Mouse (Mus musculus) kidney, postnatal 0 days (tissue): ENCODE measurements around the gene Dirc2. TPM values are rescaled to one million over a fixed set of nuclear protein-coding genes. Genes with fewer than 3 reads are reported as not detected.

Experiments used
- ATAC-seq: fragments of 200-750 bp; cut with Nextera tagmentation; replicated peaks from 2 replicates; pipeline ENCODE4 v1.8.0; 2017; ENCODE audit warnings: low read depth, moderate number of reproducible peaks, moderate TSS enrichment, moderate library complexity; ENCODE audit not compliant: low FRiP score
- DNase-seq: peaks from one replicate; pipeline ENCODE4 v3.0.0-alpha.2; 2016; ENCODE audit warnings: low spot score
- H3K27ac ChIP-seq: fragments of 300-500 bp; sonication (generic); 2 replicates; pipeline ENCODE4 v1.5.1; 2014; ENCODE audit warnings: mild to moderate bottlenecking
- H3K27me3 ChIP-seq: fragments of 300-500 bp; sonication (generic); 2 replicates; pipeline ENCODE4 v1.6.1; 2014; ENCODE audit warnings: low read length, mixed read lengths; ENCODE audit not compliant: insufficient read depth
- H3K36me3 ChIP-seq: fragments of 300-500 bp; sonication (generic); 2 replicates; pipeline ENCODE4 v1.6.1; 2014; ENCODE audit warnings: low read length, mixed read lengths; ENCODE audit not compliant: insufficient read depth
- H3K4me1 ChIP-seq: fragments of 300-500 bp; sonication (generic); replicated peaks from 2 replicates; pipeline ENCODE4 v1.6.1; 2014; ENCODE audit warnings: antibody characterized with exemption, low read length, mixed read lengths; ENCODE audit not compliant: insufficient read depth
- H3K4me2 ChIP-seq: fragments of 300-500 bp; sonication (generic); 2 replicates; pipeline ENCODE4 v1.6.1; 2014; ENCODE audit warnings: mild to moderate bottlenecking, low read length, moderate library complexity, mixed read lengths
- H3K4me3 ChIP-seq: fragments of 300-500 bp; sonication (generic); replicated peaks from 2 replicates; pipeline ENCODE4 v1.5.1; 2014; ENCODE audit warnings: low read depth, low read length
- H3K9ac ChIP-seq: fragments of 300-500 bp; sonication (generic); 2 replicates; pipeline ENCODE4 v1.6.1; 2014; ENCODE audit warnings: low read depth, low read length
- H3K9me3 ChIP-seq: fragments of 300-500 bp; sonication (generic); replicated peaks from 2 replicates; pipeline ENCODE4 v1.6.1; 2016; ENCODE audit warnings: low read length, inconsistent platforms, mixed read lengths
- CTCF ChIP-seq: IDR thresholded peaks from 2 replicates; pipeline ENCODE4 v1.5.1; 2016; ENCODE audit warnings: antibody characterized with exemption, low read depth, mild to moderate bottlenecking, moderate library complexity
- WGBS: fragments of 180-500 bp; shearing (Covaris S2); extraction: QIAGEN DNeasy Blood & Tissue Kit; methylation state at CpG from one replicate; pipeline ENCODE4 v1.1.7; 2014; 5-methylcytosine and 5-hydroxymethylcytosine counted together
- polyA plus RNA-seq: library from polyadenylated mRNA; unstranded; fragments of >200 nt; fragmentation: Nextera tagmentation; extraction: Ambion mirVana; gene quantifications from 2 replicates; pipeline ENCODE4 v1.2.1, GENCODE M21; 2015

The Dirc2 gene
- polyA plus RNA-seq, 1 experiment from 2014 or later: 17.7 TPM

DNA sequence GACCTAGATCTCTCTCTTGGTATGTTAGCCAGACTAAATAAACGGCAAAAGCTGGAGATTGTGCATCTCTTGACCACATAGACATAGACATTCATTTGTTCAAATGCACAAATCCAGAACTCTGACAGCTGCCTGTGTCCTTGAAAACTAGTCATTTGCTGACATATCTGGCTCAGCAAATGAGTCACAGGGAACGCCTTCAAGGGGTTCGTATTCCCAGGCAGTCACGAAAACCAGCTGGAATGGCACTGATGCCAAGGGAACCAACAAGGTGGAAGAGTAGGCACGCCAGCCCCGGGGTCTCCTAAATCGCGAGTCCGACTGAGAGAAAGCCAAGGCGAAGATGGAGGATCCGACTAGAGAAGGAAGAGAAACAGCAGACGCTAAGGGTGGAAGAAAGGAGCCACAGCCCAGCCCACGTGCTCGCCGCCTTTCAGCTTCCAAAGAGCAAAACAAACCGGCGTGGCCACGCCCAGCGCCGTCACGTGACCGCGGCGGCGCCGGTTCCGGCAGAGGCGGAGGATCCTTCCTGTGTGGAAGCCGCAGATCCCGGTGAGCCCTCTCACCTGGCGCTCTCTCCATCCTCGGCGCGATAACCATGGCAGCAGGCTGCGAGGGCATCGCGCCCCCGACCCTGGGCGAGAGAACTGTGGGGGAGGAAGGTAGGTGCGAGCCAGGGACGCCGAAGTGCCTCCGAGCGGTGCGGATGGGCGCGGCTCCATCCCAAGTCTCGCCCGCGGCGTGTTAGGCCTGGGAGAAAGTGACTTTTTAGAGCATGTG lies 912 bp upstream of the Dirc2 start, which contains the start of gene Hspbap1:
Gene Hspbap1, plus strand, starts transcription at position 498 of the 780 bp plus-strand sequence.
- peak; percentile 87 for DNase-seq

DNA sequence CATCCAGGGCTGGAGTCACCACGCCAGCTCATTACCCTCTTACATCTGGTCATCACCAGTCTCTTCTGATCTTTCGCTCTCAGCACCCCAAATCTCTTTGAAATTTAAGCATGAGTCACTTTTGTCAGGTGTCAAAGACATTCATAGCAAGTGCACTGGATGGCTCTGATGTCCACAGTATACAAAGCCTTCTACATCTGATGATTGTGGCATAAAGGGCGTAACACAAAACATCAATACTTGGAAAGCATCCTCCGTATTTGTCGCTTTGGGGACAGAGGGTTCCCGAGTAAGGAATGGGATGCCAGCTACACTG lies 729 bp downstream of the Dirc2 start:
- WGBS: 20% methylated on average over 6 of the region's 6 CpGs
- H3K4me3 ChIP-seq: peak overlapping the region; percentile 82

More for the DNA sequence above, 912 bp upstream of the Dirc2 start, which contains the start of gene Hspbap1:
- peaks cover 17% of the 10 kb centered on the region; the same call in 1 of the 2 replicates for H3K4me1 ChIP-seq
- H3K27me3 ChIP-seq: no peaks in the 10 kb centered on the region
- no peaks in the 10 kb centered on the region for H3K36me3 ChIP-seq
- WGBS: under 1% methylated on average over 51 of the region's 51 CpGs
- H3K4me2 ChIP-seq: peak within 1 kb of the TSS; percentile 93
- no peak for TF ChIP-seq CTCF
- peak within 1 kb of the TSS; percentile 87 for H3K9ac ChIP-seq
- no peaks in the 10 kb centered on the region for H3K9me3 ChIP-seq
- peak; percentile 71 for ATAC-seq
- peak within 1 kb of the TSS; percentile 60 for H3K27ac ChIP-seq
- H3K4me3 ChIP-seq: peak within 1 kb of the TSS; percentile 82

DNA sequence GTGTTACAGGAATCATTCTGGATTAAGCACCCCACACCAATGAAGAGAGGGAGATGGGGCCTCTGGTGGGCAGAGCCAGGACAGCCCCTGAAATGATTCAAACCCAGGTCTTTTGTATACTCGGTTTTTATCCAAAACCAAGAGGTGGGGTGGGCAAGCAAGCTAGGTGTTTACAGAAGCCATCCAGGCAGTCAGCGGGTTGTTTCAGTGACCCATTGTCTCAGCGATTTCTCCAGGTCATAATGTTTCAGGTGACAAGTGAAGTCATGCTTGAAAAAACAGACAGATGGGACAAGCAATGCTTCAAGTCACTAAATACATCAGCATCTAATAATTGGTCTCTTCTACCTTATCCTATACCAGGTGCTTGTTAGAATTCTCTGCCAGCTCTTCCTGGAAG lies 2.8 kb downstream of the Dirc2 start:
- no peak for ATAC-seq
- Histone ChIP-seq H3K27ac (no peak overlapping the region), H3K4me3 (no peak overlapping the region), H3K9me3 (no peaks in the 10 kb centered on the region), H3K27me3 (no peaks in the 10 kb centered on the region), H3K36me3 (no peaks in the 10 kb centered on the region), H3K4me1 (peaks cover 17% of the 10 kb centered on the region; the same call in 1 of the 2 replicates), H3K9ac (no peak overlapping the region), H3K4me2 (no peak overlapping the region)
- no peak for DNase-seq
- 58% methylated on average over 3 of the region's 3 CpGs for WGBS
- TF ChIP-seq CTCF: no peak

More for the DNA sequence above, 729 bp downstream of the Dirc2 start:
- no peak for DNase-seq
- Histone ChIP-seq H3K9ac (peak overlapping the region; percentile 87), H3K9me3 (no peaks in the 10 kb centered on the region), H3K27me3 (no peaks in the 10 kb centered on the region), H3K27ac (no peak overlapping the region; the same call in 1 of the 2 replicates), H3K4me1 (peaks cover 17% of the 10 kb centered on the region; the same call in 1 of the 2 replicates), H3K4me2 (peak overlapping the region; percentile 93), H3K36me3 (no peaks in the 10 kb centered on the region)
- no peak for TF ChIP-seq CTCF
- no peak for ATAC-seq

DNA sequence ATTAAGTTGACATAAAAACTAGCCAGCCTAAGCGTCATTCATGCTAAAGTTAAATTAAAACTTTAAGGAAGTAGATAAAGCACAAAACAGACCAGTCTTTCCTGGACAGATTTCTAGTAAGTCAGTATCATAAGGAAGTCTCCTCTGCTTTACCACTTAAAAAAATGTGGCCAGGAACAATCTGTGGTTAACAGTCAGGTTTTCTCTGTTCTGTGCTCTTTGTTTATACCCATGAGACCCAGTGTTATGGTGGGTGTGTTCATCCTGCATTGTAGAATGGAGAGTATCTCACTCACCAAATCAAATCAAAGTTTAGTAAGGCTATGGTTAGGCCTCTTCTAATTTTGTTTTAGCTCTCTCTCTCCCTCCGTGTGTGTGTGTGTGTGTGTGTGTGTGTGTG lies 3.7 kb downstream of the Dirc2 start:
- ATAC-seq (no peak), DNase-seq (no peak)
- Histone ChIP-seq H3K9me3 (no peaks in the 10 kb centered on the region), H3K9ac (no peak overlapping the region), H3K4me2 (no peak overlapping the region), H3K4me1 (peaks cover 14% of the 10 kb centered on the region; the same call in 1 of the 2 replicates), H3K36me3 (no peaks in the 10 kb centered on the region), H3K27me3 (no peaks in the 10 kb centered on the region), H3K4me3 (no peak overlapping the region), H3K27ac (no peak overlapping the region)
- 66% methylated on average over 2 of the region's 2 CpGs for WGBS
- no peak for TF ChIP-seq CTCF

DNA sequence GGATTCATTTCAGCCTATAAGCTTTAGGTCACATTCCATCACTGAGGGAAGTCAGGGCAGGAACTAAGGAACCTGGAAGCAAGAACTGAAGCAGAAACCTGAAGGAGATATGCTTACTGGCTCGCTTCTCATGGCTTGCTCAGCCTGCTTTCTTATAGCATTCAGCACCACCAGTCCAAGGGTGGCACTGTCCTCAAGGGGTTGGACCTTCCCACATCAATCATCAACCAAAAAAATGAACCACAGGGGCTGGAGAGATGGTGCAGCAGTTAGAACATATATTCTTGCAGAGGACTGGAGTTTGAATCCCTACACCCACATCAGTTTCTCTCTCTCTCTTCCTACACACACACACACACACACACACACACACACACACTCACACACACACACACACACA lies 4.2 kb downstream of the Dirc2 start:
- WGBS: 73% methylated on average over 1 of the region's 1 CpGs
- Histone ChIP-seq H3K27ac (no peak overlapping the region), H3K9ac (no peak overlapping the region), H3K4me2 (no peak overlapping the region), H3K4me3 (no peak overlapping the region), H3K4me1 (peaks cover 13% of the 10 kb centered on the region; the same call in 1 of the 2 replicates), H3K36me3 (no peaks in the 10 kb centered on the region), H3K9me3 (no peaks in the 10 kb centered on the region), H3K27me3 (no peaks in the 10 kb centered on the region)
- ATAC-seq (no peak), DNase-seq (no peak)
- TF ChIP-seq CTCF: no peak

DNA sequence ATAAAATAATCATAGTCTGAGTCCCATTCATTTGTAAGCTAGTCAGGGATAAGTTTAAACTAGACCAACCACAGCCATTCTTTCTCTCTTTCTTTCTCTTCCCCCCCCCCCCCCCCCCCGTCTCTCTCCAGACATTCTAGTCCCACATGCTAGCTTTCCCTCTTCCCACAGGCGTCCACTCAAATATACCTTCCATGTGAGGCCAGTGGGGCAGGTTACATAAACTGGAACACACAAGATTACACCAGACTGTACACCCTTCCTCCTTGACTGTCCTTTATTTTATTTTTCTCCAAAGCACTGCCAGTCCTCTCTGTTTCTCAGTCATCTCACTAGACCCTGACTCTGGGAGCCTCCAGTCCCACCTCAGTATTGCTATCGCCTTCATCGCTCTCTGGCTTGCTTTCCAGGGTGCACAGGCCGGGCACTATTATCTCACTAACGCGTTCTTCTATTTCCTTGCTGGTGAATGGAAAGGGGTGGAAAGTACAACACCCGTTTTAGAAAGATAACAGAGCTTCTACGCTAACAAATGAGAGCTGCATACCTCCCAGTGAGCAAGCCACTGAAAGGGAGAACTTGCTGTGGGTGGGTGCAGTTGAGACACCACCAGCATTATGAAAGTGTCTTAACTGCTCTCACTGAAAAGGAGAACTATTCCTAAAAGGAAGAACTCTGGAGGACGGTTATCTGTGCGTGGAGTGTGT lies 5.4 kb downstream of the Dirc2 start:
- H3K27ac ChIP-seq: no peak overlapping the region
- 86% methylated on average over 10 of the region's 11 CpGs for WGBS
- DNase-seq (no peak), ATAC-seq (no peak)
- 0 out of 2 replicates have a peak, but pooled peaks cover 7% of the 10 kb centered on the region for H3K4me1 ChIP-seq
- H3K4me3 ChIP-seq: no peak overlapping the region
- H3K9me3 ChIP-seq: no peaks in the 10 kb centered on the region
- H3K27me3 ChIP-seq: no peaks in the 10 kb centered on the region
- H3K4me2 ChIP-seq: no peak overlapping the region
- no peak for TF ChIP-seq CTCF
- no peak overlapping the region for H3K9ac ChIP-seq
- no peaks in the 10 kb centered on the region for H3K36me3 ChIP-seq
